Mouse (Mus musculus): Measurements from ENCODE around the gene Dync1i2.

GRCm38 (mm10) chr2:71302156-71302663, 90.7 kb downstream of the Dync1i2 start:
- TF ChIP-seq CTCF (IDR thresholded peaks at IDR 0.05) (no peak), EP300 (IDR thresholded peaks at IDR 0.05; ENCODE audit: insufficient read depth, low read depth, low read length) (no peak), POLR2A (IDR thresholded peaks at IDR 0.05; ENCODE audit: insufficient read depth, low read depth, low read length) (no peak)
